Mouse (Mus musculus): Measurements from ENCODE around the gene Trp53bp1. TPM values are rescaled to one million over a fixed set of nuclear protein-coding genes. Genes with fewer than 3 reads are reported as not detected.
A peak's percentile ranks its signal among the peaks of the same experiment; 100 is the strongest.

The Trp53bp1 gene
- polyA plus RNA-seq, 1 experiment: 13.3 TPM

- Histone ChIP-seq H3K4me3 (ENCODE audit: insufficient read depth, poor library complexity, severe bottlenecking) (peak overlapping the region; percentile 46), H3K79me3 (ENCODE audit: low read depth) (no peaks in the 10 kb centered on the region), H3ac (ENCODE audit: control insufficient read depth, insufficient read length, low read depth) (peak overlapping the region; percentile 68), H3K36me3 (ENCODE audit: control insufficient read depth, insufficient read depth) (peaks cover 10% of the 10 kb centered on the region), H3K27me3 (ENCODE audit: control insufficient read depth, insufficient read depth, insufficient read length) (no peaks in the 10 kb centered on the region), H3K79me2 (ENCODE audit: control insufficient read depth, insufficient read depth) (no peaks in the 10 kb centered on the region)
- TF ChIP-seq USF1 (IDR thresholded peaks at IDR 0.05; ENCODE audit: low read depth): no peak
- no peak for TF ChIP-seq MYOD1 (IDR thresholded peaks at IDR 0.05; ENCODE audit: control insufficient read depth, insufficient read length, low read depth)
- no peak for TF ChIP-seq FOSL1 (IDR thresholded peaks at IDR 0.05; ENCODE audit: insufficient read depth, low read length, poor library complexity, severe bottlenecking)
- no peak for TF ChIP-seq CTCF (IDR thresholded peaks at IDR 0.05; ENCODE audit: control insufficient read depth, insufficient read depth, insufficient read length)
- no peak for TF ChIP-seq MAX (IDR thresholded peaks at IDR 0.05)
These were observed 23.0 kb upstream of the Trp53bp1 start for GRCm38 (mm10) chr2:121294182-121294581.

- Histone ChIP-seq H3K79me3 (ENCODE audit: low read depth) (no peaks in the 10 kb centered on the region), H3K36me3 (ENCODE audit: control insufficient read depth, insufficient read depth) (no peaks in the 10 kb centered on the region), H3ac (ENCODE audit: control insufficient read depth, insufficient read length, low read depth) (no peak overlapping the region), H3K79me2 (ENCODE audit: control insufficient read depth, insufficient read depth) (no peaks in the 10 kb centered on the region), H3K27me3 (ENCODE audit: control insufficient read depth, insufficient read depth, insufficient read length) (no peaks in the 10 kb centered on the region), H3K4me3 (ENCODE audit: insufficient read depth, poor library complexity, severe bottlenecking) (no peak overlapping the region)
- no peak for TF ChIP-seq MAX (IDR thresholded peaks at IDR 0.05)
- no peak for TF ChIP-seq MYOD1 (IDR thresholded peaks at IDR 0.05; ENCODE audit: control insufficient read depth, insufficient read length, low read depth)
- TF ChIP-seq CTCF (IDR thresholded peaks at IDR 0.05; ENCODE audit: control insufficient read depth, insufficient read depth, insufficient read length): no peak
- TF ChIP-seq MYOG (IDR thresholded peaks at IDR 0.05; ENCODE audit: control insufficient read depth, extremely low read depth, insufficient read length): no peak
- TF ChIP-seq CEBPB (IDR thresholded peaks at IDR 0.05; ENCODE audit: low read depth): no peak
- no peak for TF ChIP-seq FOSL1 (IDR thresholded peaks at IDR 0.05; ENCODE audit: insufficient read depth, low read length, poor library complexity, severe bottlenecking)
- no peak for TF ChIP-seq USF1 (IDR thresholded peaks at IDR 0.05; ENCODE audit: low read depth)
These were observed 21.3 kb upstream of the Trp53bp1 start for GRCm38 (mm10) chr2:121292316-121293013.

GRCm38 (mm10) chr2:121289730-121290540 is 18.7 kb upstream of the Trp53bp1 start:
- Histone ChIP-seq H3K4me3 (ENCODE audit: insufficient read depth, poor library complexity, severe bottlenecking) (peak overlapping the region; percentile 31), H3ac (ENCODE audit: control insufficient read depth, insufficient read length, low read depth) (peak overlapping the region; percentile 47), H3K27me3 (ENCODE audit: control insufficient read depth, insufficient read depth, insufficient read length) (no peaks in the 10 kb centered on the region), H3K79me2 (ENCODE audit: control insufficient read depth, insufficient read depth) (no peaks in the 10 kb centered on the region), H3K36me3 (ENCODE audit: control insufficient read depth, insufficient read depth) (no peaks in the 10 kb centered on the region), H3K79me3 (ENCODE audit: low read depth) (no peaks in the 10 kb centered on the region)
- TF ChIP-seq MYOD1 (IDR thresholded peaks at IDR 0.05; ENCODE audit: control insufficient read depth, insufficient read length, low read depth) (no peak), CEBPB (IDR thresholded peaks at IDR 0.05; ENCODE audit: low read depth) (no peak), USF1 (IDR thresholded peaks at IDR 0.05; ENCODE audit: low read depth) (no peak), CTCF (IDR thresholded peaks at IDR 0.05; ENCODE audit: control insufficient read depth, insufficient read depth, insufficient read length) (no peak), FOSL1 (IDR thresholded peaks at IDR 0.05; ENCODE audit: insufficient read depth, low read length, poor library complexity, severe bottlenecking) (no peak), MYOG (IDR thresholded peaks at IDR 0.05; ENCODE audit: control insufficient read depth, extremely low read depth, insufficient read length) (no peak), MAX (IDR thresholded peaks at IDR 0.05) (no peak)

GRCm38 (mm10) chr2:121288901-121289729 is 17.9 kb upstream of the Trp53bp1 start, which contains the start of gene Map1a:
Map1a (plus strand) TSS chr2:121289600.
- H3K79me3 ChIP-seq (ENCODE audit: low read depth): no peaks in the 10 kb centered on the region
- TF ChIP-seq MYOG (IDR thresholded peaks at IDR 0.05; ENCODE audit: control insufficient read depth, extremely low read depth, insufficient read length) (no peak), USF1 (IDR thresholded peaks at IDR 0.05; ENCODE audit: low read depth) (no peak), CTCF (IDR thresholded peaks at IDR 0.05; ENCODE audit: control insufficient read depth, insufficient read depth, insufficient read length) (no peak), CEBPB (IDR thresholded peaks at IDR 0.05; ENCODE audit: low read depth) (no peak), MYOD1 (IDR thresholded peaks at IDR 0.05; ENCODE audit: control insufficient read depth, insufficient read length, low read depth) (no peak), FOSL1 (IDR thresholded peaks at IDR 0.05; ENCODE audit: insufficient read depth, low read length, poor library complexity, severe bottlenecking) (no peak), MAX (IDR thresholded peaks at IDR 0.05) (no peak)
- H3K4me3 ChIP-seq (ENCODE audit: insufficient read depth, poor library complexity, severe bottlenecking): peak within 1 kb of the TSS; percentile 31
- no peaks in the 10 kb centered on the region for H3K79me2 ChIP-seq (ENCODE audit: control insufficient read depth, insufficient read depth)
- peak within 1 kb of the TSS; percentile 47 for H3ac ChIP-seq (ENCODE audit: control insufficient read depth, insufficient read length, low read depth)
- no peaks in the 10 kb centered on the region for H3K36me3 ChIP-seq (ENCODE audit: control insufficient read depth, insufficient read depth)
- no peaks in the 10 kb centered on the region for H3K27me3 ChIP-seq (ENCODE audit: control insufficient read depth, insufficient read depth, insufficient read length)

- TF ChIP-seq MYOG (IDR thresholded peaks at IDR 0.05; ENCODE audit: control insufficient read depth, extremely low read depth, insufficient read length) (no peak), CTCF (IDR thresholded peaks at IDR 0.05; ENCODE audit: control insufficient read depth, insufficient read depth, insufficient read length) (no peak), CEBPB (IDR thresholded peaks at IDR 0.05; ENCODE audit: low read depth) (no peak), USF1 (IDR thresholded peaks at IDR 0.05; ENCODE audit: low read depth) (no peak), MYOD1 (IDR thresholded peaks at IDR 0.05; ENCODE audit: control insufficient read depth, insufficient read length, low read depth) (no peak), FOSL1 (IDR thresholded peaks at IDR 0.05; ENCODE audit: insufficient read depth, low read length, poor library complexity, severe bottlenecking) (no peak), MAX (IDR thresholded peaks at IDR 0.05) (no peak)
- H3K36me3 ChIP-seq (ENCODE audit: control insufficient read depth, insufficient read depth): no peaks in the 10 kb centered on the region
- H3ac ChIP-seq (ENCODE audit: control insufficient read depth, insufficient read length, low read depth): no peak overlapping the region
- no peaks in the 10 kb centered on the region for H3K79me3 ChIP-seq (ENCODE audit: low read depth)
- no peaks in the 10 kb centered on the region for H3K27me3 ChIP-seq (ENCODE audit: control insufficient read depth, insufficient read depth, insufficient read length)
- no peak overlapping the region for H3K4me3 ChIP-seq (ENCODE audit: insufficient read depth, poor library complexity, severe bottlenecking)
- H3K79me2 ChIP-seq (ENCODE audit: control insufficient read depth, insufficient read depth): no peaks in the 10 kb centered on the region
These were observed 16.6 kb upstream of the Trp53bp1 start for GRCm38 (mm10) chr2:121287850-121288249.

All from C2C12 (cell line).